Mouse (Mus musculus) ES-E14 (cell line): ENCODE results near the gene Lamc1.
"Not testable (repeated sequence)": the region's sequence is repeated elsewhere in the genome, so short reads cannot be mapped to it uniquely, and the experiment has no call there.

Experiments used
- CHD2 ChIP-seq: IDR thresholded peaks from 2 replicates; pipeline ENCODE4 v1.6.1; 2014; ENCODE audit warnings: mild to moderate bottlenecking, low read depth, low read length, inconsistent platforms
- HCFC1 ChIP-seq: IDR thresholded peaks from 2 replicates; pipeline ENCODE4 v1.6.1; 2012; ENCODE audit warnings: low read length, inconsistent platforms, borderline replicate concordance; ENCODE audit not compliant: insufficient read depth
- ZC3H11A ChIP-seq: IDR thresholded peaks from 2 replicates; pipeline ENCODE4 v1.6.1; 2012; ENCODE audit warnings: low read depth, mild to moderate bottlenecking, inconsistent platforms, low read length, borderline replicate concordance
- ZNF384 ChIP-seq: IDR thresholded peaks from 2 replicates; pipeline ENCODE4 v1.6.1; 2012; ENCODE audit warnings: low read depth, low read length, inconsistent platforms

DNA sequence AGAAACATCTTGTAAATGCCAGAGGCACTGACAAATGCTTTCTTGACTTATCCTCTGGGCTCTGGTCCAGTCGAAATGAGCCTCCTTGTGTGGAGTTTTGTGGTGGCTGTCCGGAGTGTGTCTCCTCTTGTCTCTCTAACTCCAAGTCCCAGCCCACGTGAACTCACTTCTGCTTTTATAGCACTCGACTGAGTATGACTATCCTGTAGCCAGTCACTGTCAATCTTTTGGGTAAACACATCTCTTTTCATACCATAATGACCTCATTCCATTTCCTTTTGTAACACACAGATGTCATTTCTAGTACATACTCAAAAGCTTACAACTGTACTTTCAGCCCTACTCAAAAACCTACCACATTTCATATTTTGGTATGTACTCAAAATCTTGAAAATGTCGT, 33.1 kb downstream of the Lamc1 start:
- TF ChIP-seq HCFC1, ZNF384, ZC3H11A, CHD2: not testable (repeated sequence)
